Mouse (Mus musculus): ENCODE results near the gene Carhsp1. TPM values are rescaled to one million over a fixed set of nuclear protein-coding genes. Genes with fewer than 3 reads are reported as not detected.

Gene Carhsp1
- polyA plus RNA-seq (2012; rRNA removed) (60.7 and 62.1 TPM in 2 replicates), polyA plus RNA-seq (2014; fragmentation: Nextera tagmentation; extraction: Ambion mirVana) (29.9 and 34.0 TPM in 2 replicates)

DNA sequence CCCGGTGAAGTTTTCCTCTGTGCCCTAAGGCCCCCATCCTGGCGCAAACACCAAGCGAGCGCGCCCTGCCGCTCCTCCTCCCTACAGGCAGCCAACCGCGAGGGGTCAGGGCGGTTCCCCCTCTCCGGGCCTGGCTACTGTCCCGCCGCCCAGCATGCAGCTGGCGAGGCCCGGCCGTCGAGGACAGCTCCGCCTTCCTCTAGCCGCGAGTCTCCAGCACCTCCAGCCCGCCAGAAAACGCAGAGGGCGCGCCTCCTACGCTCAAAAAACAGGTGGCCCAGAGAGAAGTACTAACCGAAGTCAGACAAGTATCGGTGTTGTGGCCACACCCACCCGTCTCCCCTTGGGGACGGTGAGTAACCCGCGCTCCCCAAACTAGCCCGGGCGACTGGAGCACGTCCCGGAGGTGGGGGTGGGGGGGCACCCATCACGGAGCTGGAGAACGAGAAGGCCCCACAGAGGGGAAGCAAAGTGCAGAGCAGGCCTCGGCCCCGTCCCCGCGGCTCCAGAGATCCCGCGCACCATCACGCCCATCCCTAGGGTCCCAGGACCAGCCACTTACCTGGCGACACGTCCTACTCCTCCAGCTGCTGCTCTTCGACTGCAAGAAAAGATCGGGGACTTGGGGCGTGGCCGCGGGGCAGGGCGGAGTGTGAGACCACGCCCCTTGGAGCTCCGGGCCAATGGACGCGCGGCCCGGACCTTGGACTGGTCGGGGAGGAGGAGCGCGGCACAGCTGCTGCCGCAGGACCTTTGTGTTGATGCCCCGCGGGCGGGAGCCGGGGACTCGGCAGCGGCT is at the start of gene Carhsp1:
Carhsp1 (minus strand) TSS at position 605 of the 799 bp plus-strand sequence.
- WGBS = under 1% methylated on average over 55 of the region's 67 CpGs
- H3K4me3 ChIP-seq (replicated peaks; ENCODE audit: low read length) = peak within 1 kb of the TSS; percentile 61
- peak within 1 kb of the TSS; percentile 79 for H3K4me2 ChIP-seq (replicated peaks; ENCODE audit: low read depth, low read length, severe bottlenecking)
- peak within 1 kb of the TSS; percentile 64 for H3K9ac ChIP-seq (ENCODE audit: low read depth, low read length, severe bottlenecking)
- DNase-seq (ENCODE audit: low spot score) (peak; percentile 95), ATAC-seq (ENCODE audit: low FRiP score, low read depth) (peak; percentile 91)
- H3K36me3 ChIP-seq (ENCODE audit: control insufficient read depth, insufficient read depth, low read length) = no peaks in the 10 kb centered on the region
- no peaks in the 10 kb centered on the region for H3K27me3 ChIP-seq (ENCODE audit: control insufficient read depth, insufficient read depth, low read length)
- peak within 1 kb of the TSS; percentile 64 for H3K27ac ChIP-seq (replicated peaks; ENCODE audit: low read depth, low read length)
- H3K4me1 ChIP-seq (ENCODE audit: control insufficient read depth, insufficient read depth, low read length) = peaks cover 13% of the 10 kb centered on the region
- no peaks in the 10 kb centered on the region for H3K9me3 ChIP-seq (ENCODE audit: control insufficient read depth, low read length)
- TF ChIP-seq POLR2A (IDR thresholded peaks at IDR 0.05; ENCODE audit: borderline replicate concordance, extremely low read depth, insufficient read depth, insufficient read length) = peak; percentile 87; the same call in 1 of the 2 replicates

DNA sequence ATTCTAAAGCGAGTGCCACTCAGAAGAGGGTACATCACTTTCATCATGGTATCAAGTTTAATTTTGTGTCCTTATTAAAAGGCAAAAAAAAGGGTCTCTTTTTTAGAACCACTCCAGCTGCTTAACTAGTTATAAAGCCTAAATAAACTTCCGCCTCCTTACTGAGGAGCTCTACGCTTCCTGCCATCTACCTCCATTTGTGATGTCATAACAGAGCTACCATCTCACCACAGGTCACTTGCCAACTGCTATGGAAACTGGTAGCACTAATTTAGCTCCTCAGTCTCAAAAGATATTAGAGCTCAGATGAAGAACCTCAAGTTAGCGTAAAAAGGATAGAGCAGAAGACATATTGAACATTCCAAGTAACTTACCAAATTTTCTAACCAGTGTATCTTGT is 48.5 kb upstream of the Carhsp1 start:
- Histone ChIP-seq H3K4me3 (replicated peaks; ENCODE audit: low read length) (no peak overlapping the region), H3K4me1 (ENCODE audit: control insufficient read depth, insufficient read depth, low read length) (0 out of 2 replicates have a peak, but pooled peaks cover 7% of the 10 kb centered on the region), H3K9ac (ENCODE audit: low read depth, low read length, severe bottlenecking) (no peak overlapping the region), H3K9me3 (ENCODE audit: control insufficient read depth, low read length) (no peaks in the 10 kb centered on the region), H3K27ac (replicated peaks; ENCODE audit: low read depth, low read length) (no peak overlapping the region), H3K36me3 (ENCODE audit: control insufficient read depth, insufficient read depth, low read length) (peaks cover 10% of the 10 kb centered on the region), H3K27me3 (ENCODE audit: control insufficient read depth, insufficient read depth, low read length) (no peaks in the 10 kb centered on the region), H3K4me2 (replicated peaks; ENCODE audit: low read depth, low read length, severe bottlenecking) (no peak overlapping the region)
- no peak for TF ChIP-seq POLR2A (IDR thresholded peaks at IDR 0.05; ENCODE audit: borderline replicate concordance, extremely low read depth, insufficient read depth, insufficient read length)
- ATAC-seq (ENCODE audit: low FRiP score, low read depth) (no peak), DNase-seq (ENCODE audit: low spot score) (no peak)
- WGBS = 92% methylated on average over 4 of the region's 4 CpGs

DNA sequence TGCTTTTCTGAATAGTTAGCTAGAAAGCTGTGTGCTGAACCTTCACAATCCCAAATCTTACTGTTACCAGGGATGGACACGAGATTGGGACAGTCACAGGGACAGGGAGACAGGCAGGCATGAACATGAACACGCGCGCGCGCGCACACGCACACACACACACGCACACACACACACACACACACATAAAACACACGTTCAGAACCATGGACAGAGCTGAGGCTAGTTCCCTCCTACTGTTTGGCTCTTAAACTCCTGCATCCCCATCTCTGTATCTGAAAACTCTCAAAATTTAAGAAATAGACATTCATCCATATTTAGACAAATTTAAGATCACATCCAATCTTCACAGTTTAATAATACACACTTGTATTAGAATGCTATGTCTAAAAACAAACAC is 45.8 kb upstream of the Carhsp1 start:
- H3K36me3 ChIP-seq (ENCODE audit: control insufficient read depth, insufficient read depth, low read length) = peaks cover 34% of the 10 kb centered on the region
- no peak for ATAC-seq (ENCODE audit: low FRiP score, low read depth)
- 93% methylated on average over 10 of the region's 10 CpGs for WGBS
- H3K9ac ChIP-seq (ENCODE audit: low read depth, low read length, severe bottlenecking) = no peak overlapping the region
- 0 out of 2 replicates have a peak, but pooled peaks cover 7% of the 10 kb centered on the region for H3K4me1 ChIP-seq (ENCODE audit: control insufficient read depth, insufficient read depth, low read length)
- DNase-seq (ENCODE audit: low spot score) = peak; percentile 17
- no peaks in the 10 kb centered on the region for H3K27me3 ChIP-seq (ENCODE audit: control insufficient read depth, insufficient read depth, low read length)
- H3K9me3 ChIP-seq (ENCODE audit: control insufficient read depth, low read length) = no peaks in the 10 kb centered on the region
- H3K4me2 ChIP-seq (replicated peaks; ENCODE audit: low read depth, low read length, severe bottlenecking) = no peak overlapping the region
- no peak overlapping the region for H3K27ac ChIP-seq (replicated peaks; ENCODE audit: low read depth, low read length)
- no peak for TF ChIP-seq POLR2A (IDR thresholded peaks at IDR 0.05; ENCODE audit: borderline replicate concordance, extremely low read depth, insufficient read depth, insufficient read length)
- H3K4me3 ChIP-seq (replicated peaks; ENCODE audit: low read length) = no peak overlapping the region

DNA sequence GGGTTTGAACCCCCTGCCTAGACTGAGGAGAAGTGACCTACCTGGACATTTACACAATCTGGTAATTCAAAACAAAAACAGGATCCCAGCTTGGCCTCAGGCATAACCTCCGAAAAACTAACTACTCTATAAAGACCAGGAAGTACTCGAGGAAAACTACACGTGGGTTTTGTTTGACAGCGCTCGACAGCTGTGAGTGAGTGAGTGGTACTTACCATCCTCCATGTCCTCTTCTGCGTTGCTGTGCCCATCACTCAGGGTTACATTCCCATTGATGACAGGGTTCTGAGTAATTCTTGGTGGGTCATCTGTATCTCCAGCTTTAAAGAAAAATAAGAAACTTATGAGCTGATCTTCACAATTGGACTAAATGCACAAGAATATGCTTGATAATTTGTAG is 44.3 kb upstream of the Carhsp1 start:
- ATAC-seq (ENCODE audit: low FRiP score, low read depth) = no peak

DNA sequence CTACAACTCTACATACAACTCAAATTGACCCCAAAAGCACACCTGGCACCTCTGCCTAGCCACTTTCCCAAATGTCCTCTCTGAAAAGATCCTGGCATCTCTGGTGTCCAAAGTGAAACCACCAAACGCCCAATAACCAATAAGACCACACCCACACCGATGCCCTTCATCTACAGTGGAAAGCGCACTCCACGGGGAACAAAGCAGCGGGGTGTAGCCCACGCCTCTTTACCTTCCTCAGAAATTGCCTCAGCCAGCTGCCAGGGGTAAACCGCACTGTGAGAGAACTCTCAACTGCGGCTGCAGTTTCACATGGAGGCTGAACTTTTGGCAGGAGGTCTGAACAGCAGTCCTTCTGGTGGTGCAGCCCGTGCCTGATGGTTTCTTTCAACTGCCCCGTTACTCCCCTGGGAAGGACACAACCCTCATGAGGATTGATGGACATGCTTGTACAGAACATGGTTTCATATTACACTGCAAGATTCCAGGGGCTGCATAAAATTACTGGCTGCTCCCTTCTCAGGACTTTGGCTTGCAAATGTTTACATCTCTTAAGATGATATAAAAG is 43.6 kb upstream of the Carhsp1 start:
- Histone ChIP-seq H3K4me2 (replicated peaks; ENCODE audit: low read depth, low read length, severe bottlenecking) (no peak overlapping the region), H3K9ac (ENCODE audit: low read depth, low read length, severe bottlenecking) (no peak overlapping the region), H3K27ac (replicated peaks; ENCODE audit: low read depth, low read length) (no peak overlapping the region), H3K4me1 (ENCODE audit: control insufficient read depth, insufficient read depth, low read length) (0 out of 2 replicates have a peak, but pooled peaks cover 7% of the 10 kb centered on the region), H3K4me3 (replicated peaks; ENCODE audit: low read length) (no peak overlapping the region), H3K9me3 (ENCODE audit: control insufficient read depth, low read length) (no peaks in the 10 kb centered on the region), H3K27me3 (ENCODE audit: control insufficient read depth, insufficient read depth, low read length) (no peaks in the 10 kb centered on the region), H3K36me3 (ENCODE audit: control insufficient read depth, insufficient read depth, low read length) (peaks cover 56% of the 10 kb centered on the region)
- ATAC-seq (ENCODE audit: low FRiP score, low read depth) = no peak
- WGBS = 66% methylated on average over 10 of the region's 10 CpGs
- DNase-seq (ENCODE audit: low spot score) = no peak
- no peak for TF ChIP-seq POLR2A (IDR thresholded peaks at IDR 0.05; ENCODE audit: borderline replicate concordance, extremely low read depth, insufficient read depth, insufficient read length)

More for the DNA sequence above, 44.3 kb upstream of the Carhsp1 start:
- Histone ChIP-seq H3K4me1 (ENCODE audit: control insufficient read depth, insufficient read depth, low read length) (0 out of 2 replicates have a peak, but pooled peaks cover 7% of the 10 kb centered on the region), H3K27me3 (ENCODE audit: control insufficient read depth, insufficient read depth, low read length) (no peaks in the 10 kb centered on the region), H3K27ac (replicated peaks; ENCODE audit: low read depth, low read length) (no peak overlapping the region), H3K36me3 (ENCODE audit: control insufficient read depth, insufficient read depth, low read length) (peaks cover 49% of the 10 kb centered on the region), H3K4me2 (replicated peaks; ENCODE audit: low read depth, low read length, severe bottlenecking) (no peak overlapping the region), H3K4me3 (replicated peaks; ENCODE audit: low read length) (no peak overlapping the region), H3K9me3 (ENCODE audit: control insufficient read depth, low read length) (no peaks in the 10 kb centered on the region), H3K9ac (ENCODE audit: low read depth, low read length, severe bottlenecking) (no peak overlapping the region)
- no peak for TF ChIP-seq POLR2A (IDR thresholded peaks at IDR 0.05; ENCODE audit: borderline replicate concordance, extremely low read depth, insufficient read depth, insufficient read length)
- 56% methylated on average over 6 of the region's 6 CpGs for WGBS
- no peak for DNase-seq (ENCODE audit: low spot score)
